ENCODE assay signal across 26 mouse cellular contexts in genomic region chr14:101664274-101664673, GRCm38 (mm10).
"Had no signal": no experiment of that assay in that cellular context is flagged by ENCODE, and none has a peak within 500 bp of the region (broad histone marks: within the 10 kb centered on the region; RNA-seq: fewer than 3 reads in every experiment).

No protein-coding gene starts in this region.

- DNase-seq: gastrocnemius, postnatal 14 days; gastrocnemius, postnatal 36 days; heart, adult 11 months; heart, adult 2 months; heart, postnatal 14 days; heart, postnatal 36 days; kidney, adult 11 months; kidney, adult 2 months; kidney, adult 9 months; kidney, postnatal 14 days; kidney, postnatal 36 days; layer of hippocampus, adult 9-11 months; layer of hippocampus, postnatal 36 days; left cerebral cortex, postnatal 4 days had no signal

- H3K9me3 ChIP-seq: heart, embryonic 13.5 days; heart, embryonic 15.5 days; kidney, embryonic 15.5 days; limb, embryonic 13.5 days; limb, embryonic 15.5 days; liver, embryonic 12.5 days had no signal

- H3K4me2 ChIP-seq: heart, embryonic 11.5 days; heart, embryonic 13.5 days; heart, embryonic 15.5 days; hindbrain, embryonic 14.5 days; kidney, embryonic 15.5 days; limb, embryonic 13.5 days; limb, embryonic 15.5 days; liver, embryonic 12.5 days had no signal

- H3K27me3 ChIP-seq: heart, embryonic 13.5 days; heart, embryonic 15.5 days; kidney, embryonic 15.5 days; limb, embryonic 13.5 days; limb, embryonic 15.5 days; liver, embryonic 12.5 days had no signal

- H3K27ac ChIP-seq: heart, adult 2 months; heart, embryonic 13.5 days; heart, embryonic 15.5 days; hindbrain, embryonic 14.5 days; hindbrain, postnatal 0 days; kidney, embryonic 15.5 days; kidney, postnatal 0 days; limb, embryonic 13.5 days; limb, embryonic 15.5 days; liver, embryonic 12.5 days; liver, embryonic 14.5 days had no signal

- H3K4me3 ChIP-seq: heart, adult 2 months; heart, embryonic 13.5 days; heart, embryonic 15.5 days; kidney, embryonic 15.5 days; limb, embryonic 13.5 days; limb, embryonic 15.5 days; liver, embryonic 12.5 days had no signal

- H3K4me1 ChIP-seq: heart, embryonic 13.5 days; heart, embryonic 15.5 days; limb, embryonic 13.5 days; limb, embryonic 15.5 days; liver, embryonic 12.5 days had no signal

- ATAC-seq: hindbrain, postnatal 0 days; intestine, embryonic 16.5 days; liver, embryonic 12.5 days had no signal

- H3K9ac ChIP-seq: heart, embryonic 13.5 days; heart, embryonic 15.5 days; hindbrain, embryonic 14.5 days; kidney, embryonic 15.5 days; limb, embryonic 13.5 days; limb, embryonic 15.5 days; liver, embryonic 12.5 days; liver, embryonic 14.5 days had no signal
